Mouse (Mus musculus) inflammation-experienced regulatory T-cells (primary cell): ENCODE measurements around the gene Zfp414. TPM values are rescaled to one million over a fixed set of nuclear protein-coding genes. Genes with fewer than 3 reads are reported as not detected.

Experiments
- polyA plus RNA-seq, 2 experiments: library from polyadenylated mRNA; unstranded; fragments of 100-300 nt; shearing (Covaris generic); gene quantifications; one replicate each; pipeline ENCODE4 v1.2.1; 2017

Gene Zfp414
- 10 to 100 TPM; 62.1 to 66.8 TPM for polyA plus RNA-seq

GRCm38 (mm10) chr17:33628621-33629486, at the start of gene Zfp414:
Zfp414 (plus strand) TSS chr17:33629090.

GRCm38 (mm10) chr17:33637516-33638276, 8.8 kb downstream of the Zfp414 start, which contains the start of gene Pram1:
Pram1 (plus strand) TSS chr17:33638056.

Other genes with a start within 250 kb of the Zfp414 start
- 1 to 10 TPM; 7.5 to 8.3 TPM for gene Zfp101, start 234.4 kb upstream of the Zfp414 start, polyA plus RNA-seq
- not detected for gene Actl9, start 196.2 kb upstream of the Zfp414 start, polyA plus RNA-seq
- gene Adamts10, start 104.9 kb upstream of the Zfp414 start, polyA plus RNA-seq, result 100 to 1,000 TPM; 106 to 127 TPM
- gene Myo1f, start 73.4 kb upstream of the Zfp414 start, polyA plus RNA-seq, result 10 to 100 TPM; 80.1 to 80.7 TPM
- 1 to 10 TPM in 1 of 2 experiments, under 1 TPM in 1; 0.99 to 1.5 TPM for gene Pram1, start 9.0 kb downstream of the Zfp414 start, polyA plus RNA-seq
- 100 to 1,000 TPM; 337 to 341 TPM for gene Hnrnpm, start 57.8 kb downstream of the Zfp414 start, polyA plus RNA-seq
- gene March2, start 89.6 kb downstream of the Zfp414 start, polyA plus RNA-seq, result 100 to 1,000 TPM in 1 of 2 experiments, 10 to 100 TPM in 1; 96.3 to 115 TPM
- 100 to 1,000 TPM; 270 to 275 TPM for gene Rab11b, start 131.4 kb downstream of the Zfp414 start, polyA plus RNA-seq
- gene Angptl4, start 152.7 kb downstream of the Zfp414 start, polyA plus RNA-seq, result 1 to 10 TPM; 3.2 to 7.7 TPM
- gene Kank3, start 181.4 kb downstream of the Zfp414 start, polyA plus RNA-seq, result 10 to 100 TPM in 1 of 2 experiments, 1 to 10 TPM in 1; 6.9 to 16.4 TPM
- gene Rps28, start 195.5 kb downstream of the Zfp414 start, polyA plus RNA-seq, result 100 to 1,000 TPM; 768 to 791 TPM
- 100 to 1,000 TPM; 295 to 298 TPM for gene Ndufa7, start 195.5 kb downstream of the Zfp414 start, polyA plus RNA-seq
- gene Cd320, start 214.0 kb downstream of the Zfp414 start, polyA plus RNA-seq, result 10 to 100 TPM; 12.7 to 26.5 TPM
- not detected for gene Gm7029, start 244.7 kb downstream of the Zfp414 start, polyA plus RNA-seq